Mouse (Mus musculus): ENCODE results near the gene Bdkrb1.
A peak's percentile ranks its signal among the peaks of the same experiment; 100 is the strongest.

Gene Bdkrb1

DNA sequence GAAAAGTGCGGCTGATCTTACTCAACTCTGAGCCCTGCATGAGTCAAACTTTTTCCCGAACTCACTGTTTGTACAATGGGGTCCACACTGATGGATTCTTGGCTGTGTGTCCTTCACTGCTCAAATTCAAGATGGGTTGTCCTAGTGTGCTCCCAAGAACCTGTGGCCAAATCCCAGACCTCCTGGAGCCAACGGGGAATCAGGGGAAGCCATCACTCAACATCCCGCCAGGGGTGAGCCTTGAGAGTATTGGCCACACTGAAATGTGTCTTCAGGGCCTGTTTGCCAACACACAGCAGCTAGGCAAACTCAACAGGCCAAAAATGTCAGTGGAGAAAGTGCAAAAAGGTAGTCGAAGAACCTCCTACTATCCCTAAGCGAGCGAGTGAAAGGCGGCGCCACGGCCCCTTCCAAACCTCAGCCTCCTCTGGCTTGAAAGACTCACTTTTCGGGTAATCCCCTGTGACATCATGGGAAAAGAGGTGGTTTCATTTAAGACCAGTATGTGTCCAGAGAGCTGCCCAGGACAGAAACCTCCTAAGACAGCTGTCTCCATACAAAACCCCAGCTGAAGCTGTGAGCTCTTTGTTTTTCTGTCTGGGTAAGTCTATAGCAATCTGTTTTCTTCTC lies at the start of gene Bdkrb1:
Gene Bdkrb1, plus strand, starts transcription at position 505 of the 630 bp plus-strand sequence.
- DNase-seq (ENCODE audit: low spot score): no peak

DNA sequence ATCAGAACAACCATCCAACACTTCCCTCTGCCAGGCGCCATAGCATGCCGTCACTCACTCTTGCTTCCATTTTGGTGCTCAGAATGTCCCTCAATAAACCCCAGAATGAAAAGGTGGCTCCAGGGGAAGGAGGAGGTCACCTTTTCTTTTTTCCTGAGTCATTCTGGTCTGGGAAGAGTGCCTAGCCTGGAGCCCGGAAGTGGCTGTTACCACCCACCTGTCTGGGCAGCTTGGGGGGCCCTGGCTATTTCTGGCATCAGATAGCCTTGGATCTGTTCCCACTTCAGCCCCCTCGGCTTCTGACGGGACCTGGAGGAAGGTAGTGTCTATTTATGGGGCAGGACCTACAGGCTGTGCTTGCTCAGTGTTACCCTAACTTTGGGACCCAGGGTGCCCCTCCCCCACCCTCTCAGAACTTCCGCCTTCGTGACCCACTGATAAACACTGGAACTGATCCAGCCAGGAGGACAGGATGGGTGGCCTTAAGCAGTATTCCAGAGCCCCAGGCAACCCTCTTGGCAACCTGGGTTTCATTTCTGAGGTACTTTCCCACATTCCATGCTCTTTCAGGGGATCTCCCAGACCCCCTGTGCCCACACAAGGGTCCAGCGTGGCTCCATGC lies 48.6 kb upstream of the Bdkrb1 start:
- no peak for DNase-seq (ENCODE audit: low spot score)

DNA sequence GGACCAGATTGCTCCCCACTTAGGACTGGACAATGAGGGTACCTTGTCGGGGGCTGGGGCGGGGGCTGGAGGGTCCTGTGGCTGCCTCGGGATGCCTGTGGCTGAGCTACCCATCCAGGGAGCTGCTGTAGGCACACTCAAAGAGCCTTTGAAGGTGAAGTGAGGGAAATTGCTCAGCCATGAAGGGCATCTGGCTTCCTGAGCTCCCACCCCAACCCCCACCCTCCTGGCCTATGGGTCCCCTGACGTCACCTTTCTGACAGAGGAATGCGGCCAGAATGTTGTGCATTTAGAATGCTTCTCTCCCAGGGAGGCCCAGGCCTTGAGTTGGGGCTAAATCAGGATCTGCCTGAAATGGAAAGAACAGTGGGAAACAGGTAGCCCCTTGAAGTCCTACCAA lies 47.7 kb upstream of the Bdkrb1 start:
- DNase-seq (ENCODE audit: low spot score): peak; percentile 24

DNA sequence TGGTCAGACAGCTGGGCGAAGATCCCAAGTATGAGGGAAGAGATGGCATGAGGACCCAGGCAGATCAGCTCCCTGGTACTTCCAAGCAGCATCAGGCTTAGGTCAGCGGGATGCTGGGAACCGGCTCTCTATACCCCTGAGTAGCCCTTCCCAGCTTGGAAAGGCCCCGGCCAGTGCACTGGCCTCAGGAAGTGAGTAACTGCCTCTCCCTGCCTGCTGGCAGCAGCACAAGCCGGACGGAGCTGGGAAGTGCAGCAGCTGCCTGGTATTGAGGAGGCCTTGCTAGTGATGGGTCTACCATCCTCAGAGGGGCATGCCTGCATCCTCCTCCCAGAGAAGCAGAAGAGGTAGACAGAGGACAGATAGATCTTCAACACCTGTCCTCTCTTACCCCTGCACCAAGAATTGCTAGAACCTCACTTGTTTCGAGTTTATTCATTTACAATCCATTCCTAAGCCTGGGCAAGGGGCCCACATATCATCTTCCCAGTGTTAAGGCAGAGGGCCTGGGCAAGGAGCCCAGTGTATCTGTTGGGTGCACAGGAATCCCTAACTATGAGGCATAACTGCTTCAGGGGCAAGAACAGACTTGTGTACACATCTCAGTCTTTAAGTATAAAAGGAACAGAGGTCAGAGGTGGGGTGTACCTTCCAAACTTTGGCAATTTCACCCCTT lies 45.5 kb upstream of the Bdkrb1 start:
- no peak for DNase-seq (ENCODE audit: low spot score)

DNA sequence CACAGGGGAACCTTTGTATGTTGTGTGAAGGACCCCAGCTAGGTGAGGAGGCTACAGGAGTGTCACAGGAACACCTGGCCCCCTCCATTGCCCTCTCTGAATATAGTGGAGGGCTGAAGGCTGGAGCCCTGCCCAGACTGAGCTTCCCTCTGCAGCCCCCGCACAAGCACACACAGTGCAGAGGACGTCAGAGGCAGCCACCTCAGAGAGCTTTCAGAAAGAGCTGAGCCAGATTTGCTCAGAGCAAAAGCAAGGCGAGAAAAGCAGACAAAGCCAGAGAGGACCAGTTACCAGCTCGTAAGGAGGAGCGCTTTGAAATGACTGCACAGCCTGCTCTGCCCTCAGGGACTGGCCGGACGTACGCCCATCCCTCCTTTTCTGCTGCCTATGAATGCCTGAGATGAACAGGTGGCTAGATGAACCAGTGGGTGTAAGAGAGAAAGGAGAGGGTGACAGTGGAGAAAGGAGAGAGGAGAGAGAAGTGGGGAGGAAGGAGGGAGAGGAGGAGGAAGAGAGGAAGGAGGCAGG lies 41.8 kb upstream of the Bdkrb1 start:
- DNase-seq (ENCODE audit: low spot score): no peak

DNA sequence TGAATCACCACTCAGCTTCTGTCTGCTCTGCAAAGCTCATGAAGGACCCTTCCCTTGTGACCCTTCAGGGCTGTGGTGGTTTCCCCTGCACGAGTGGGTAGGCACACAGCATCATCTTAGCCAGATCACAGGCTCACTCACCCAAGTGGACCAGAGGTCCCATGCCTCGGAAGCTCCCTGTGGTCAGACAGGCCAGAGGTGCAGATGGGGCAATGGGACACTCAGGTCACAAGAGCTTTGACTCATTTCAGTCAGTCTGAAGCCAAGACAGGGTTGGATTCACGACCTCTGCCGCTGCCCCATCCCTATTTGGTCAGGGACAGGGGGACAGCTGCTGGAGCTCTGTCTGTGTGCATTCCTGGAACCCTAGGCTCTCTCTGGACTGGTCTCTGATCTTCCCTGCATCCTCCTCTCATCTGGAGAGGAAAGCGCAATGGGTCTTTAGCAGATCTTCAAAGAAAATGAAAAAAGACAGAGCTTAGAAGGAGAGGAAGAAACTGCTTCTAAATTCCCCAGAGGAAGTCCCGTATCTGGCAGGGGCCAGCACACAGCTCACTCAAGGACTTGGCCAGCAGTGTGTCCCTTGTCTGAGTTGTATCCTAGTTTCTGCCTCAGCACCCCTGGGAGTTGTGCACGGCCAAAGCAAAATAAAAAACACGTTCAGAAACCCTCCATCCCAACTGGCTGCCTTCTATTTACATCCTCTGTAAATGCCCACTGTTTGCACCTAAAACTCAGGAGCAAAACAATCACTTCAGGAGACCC lies 40.6 kb upstream of the Bdkrb1 start:
- no peak for DNase-seq (ENCODE audit: low spot score)

DNA sequence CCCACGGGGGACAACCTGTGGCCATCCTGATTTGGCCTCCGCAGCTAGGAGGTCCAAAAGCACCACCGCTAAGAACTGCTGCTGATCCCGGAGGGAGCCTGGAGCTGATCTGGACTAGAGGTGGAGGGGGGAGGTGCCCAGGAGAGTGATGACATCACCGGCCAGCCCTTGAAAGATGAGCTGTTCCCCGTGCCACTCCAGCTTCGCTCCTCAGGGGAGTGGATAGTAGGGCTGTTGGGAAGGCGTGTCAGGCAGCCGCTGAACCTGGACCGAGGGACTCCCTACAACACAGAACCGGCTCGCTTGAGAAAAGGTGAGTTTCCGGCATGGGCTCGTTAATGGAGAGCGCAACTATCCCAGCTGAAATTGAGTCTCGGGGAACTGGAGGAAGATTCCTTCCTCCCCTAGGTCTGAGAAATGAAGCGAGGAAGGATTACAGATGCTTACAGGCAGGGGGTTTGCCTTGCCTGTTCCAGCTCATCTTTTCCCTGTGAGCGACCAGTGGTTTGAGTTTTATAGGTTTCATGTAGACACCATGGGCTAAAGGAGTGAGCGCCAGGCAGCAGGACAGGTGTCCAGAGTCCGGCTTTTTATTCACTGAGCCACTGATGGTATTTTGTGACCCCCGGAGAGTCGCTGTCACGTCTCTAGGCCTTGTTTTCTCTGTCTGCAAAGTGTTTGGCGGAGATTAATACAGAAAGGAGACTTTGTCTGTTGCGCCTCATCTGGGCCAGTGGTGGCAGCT lies 39.8 kb upstream of the Bdkrb1 start, which contains the start of gene Bdkrb2:
Gene Bdkrb2, plus strand, starts transcription at position 291 of the 745 bp plus-strand sequence.
- DNase-seq (ENCODE audit: low spot score): peak; percentile 81

DNA sequence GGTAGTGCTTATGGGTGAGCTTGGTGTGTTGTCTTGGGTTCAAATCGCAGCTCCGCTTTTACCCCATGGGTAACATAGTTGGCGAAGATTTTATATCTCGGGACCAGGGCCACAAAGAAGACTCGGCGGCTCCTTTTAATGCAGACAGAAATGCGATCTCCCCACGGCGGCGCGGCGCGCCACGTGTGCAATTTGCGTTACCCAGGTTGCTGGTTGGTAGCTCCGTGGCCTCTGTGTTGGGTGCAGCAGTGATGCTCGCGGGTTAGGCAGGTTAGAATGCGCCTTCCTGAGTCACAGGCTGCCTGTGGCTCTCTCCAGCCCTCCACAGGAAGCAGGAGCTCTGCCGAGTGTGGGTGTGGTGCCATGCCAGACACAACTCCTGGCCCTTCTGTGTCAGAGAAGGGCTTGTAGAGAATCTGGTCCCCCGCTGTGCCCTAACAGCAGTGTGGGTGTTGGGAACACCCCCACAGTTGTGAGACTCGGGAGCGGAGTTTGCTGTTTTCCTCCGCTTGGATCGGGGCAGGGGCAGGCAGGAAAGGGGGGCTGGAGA lies 39.1 kb upstream of the Bdkrb1 start:
- peak; percentile 21 for DNase-seq (ENCODE audit: low spot score)

DNA sequence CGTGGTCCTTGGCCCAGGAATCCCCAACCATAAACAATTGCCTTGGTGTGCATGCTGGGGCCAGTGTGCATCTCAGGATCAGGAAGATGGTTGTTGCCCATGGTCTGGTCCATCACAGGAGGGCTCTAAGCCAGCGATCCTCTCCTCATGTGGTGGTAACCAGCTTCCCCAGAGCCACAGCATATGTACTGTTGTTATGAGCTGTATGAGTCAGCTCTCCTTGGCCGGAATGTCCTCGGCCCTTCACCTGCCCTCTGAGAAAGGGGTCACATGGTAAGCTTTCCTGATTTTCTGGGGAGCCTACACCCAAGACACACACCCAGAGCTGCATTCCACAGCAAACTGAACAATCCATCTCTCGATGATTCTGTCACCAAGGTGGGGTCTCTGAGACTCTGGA lies 37.7 kb upstream of the Bdkrb1 start:
- no peak for DNase-seq (ENCODE audit: low spot score)

DNA sequence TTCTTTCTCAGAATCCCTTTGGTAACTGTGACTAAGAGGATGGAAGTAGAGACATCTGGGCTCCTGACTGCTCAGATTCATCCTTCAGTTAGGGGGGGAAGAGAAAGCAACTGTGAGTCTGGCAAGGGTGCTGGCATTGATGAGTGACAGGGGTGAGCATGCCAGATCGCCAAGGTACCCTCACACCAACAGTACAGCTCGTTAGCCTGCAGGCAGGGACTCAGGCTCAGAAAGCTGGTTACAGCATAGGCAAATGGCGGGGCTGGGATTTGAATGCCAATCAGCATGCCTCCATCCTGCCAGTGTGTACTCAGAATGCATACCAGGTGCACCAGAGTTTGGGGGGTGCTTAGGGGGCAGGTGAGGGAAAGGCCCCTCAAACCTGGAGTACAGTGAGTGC lies 31.0 kb upstream of the Bdkrb1 start:
- DNase-seq (ENCODE audit: low spot score): no peak

DNA sequence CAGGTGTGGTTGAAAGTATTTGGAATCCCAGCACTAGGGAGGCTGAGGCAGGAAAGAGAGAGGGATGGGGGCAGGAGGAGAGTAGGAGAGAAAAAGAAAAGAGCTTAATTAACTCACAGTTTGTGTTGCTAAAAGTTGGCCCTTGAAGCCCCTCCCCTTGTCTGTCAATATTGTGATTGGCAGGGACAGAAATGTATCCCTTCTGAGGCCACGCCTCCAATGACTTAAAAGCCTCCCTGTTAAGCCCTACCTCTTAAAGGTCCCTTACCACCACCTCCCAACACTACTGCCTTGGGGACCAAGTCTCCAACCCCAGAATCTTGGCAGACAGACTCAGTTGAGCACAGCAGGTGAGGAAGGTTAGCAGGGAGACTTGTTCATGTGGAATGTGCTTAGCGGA lies 30.3 kb upstream of the Bdkrb1 start:
- DNase-seq (ENCODE audit: low spot score): no peak

DNA sequence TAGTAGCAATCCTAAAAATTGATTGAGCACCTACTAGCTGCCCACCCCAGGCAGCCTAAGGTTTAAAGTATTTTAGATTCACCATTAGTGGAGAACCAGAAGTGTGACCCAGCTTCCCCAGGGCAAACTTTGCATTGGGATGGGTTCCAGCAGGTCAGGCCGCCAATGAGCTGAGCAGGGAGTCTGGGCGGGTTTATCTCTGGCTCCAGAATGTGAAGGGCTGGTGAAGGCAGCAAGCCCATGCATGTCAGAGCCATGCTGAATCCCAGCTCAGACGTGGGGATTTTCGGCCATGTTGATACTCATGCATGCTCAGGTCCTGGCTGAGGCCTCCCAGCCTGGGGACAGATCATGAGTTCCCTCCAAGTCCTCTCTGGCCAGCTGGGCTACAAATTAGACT lies 28.5 kb upstream of the Bdkrb1 start:
- no peak for DNase-seq (ENCODE audit: low spot score)

DNA sequence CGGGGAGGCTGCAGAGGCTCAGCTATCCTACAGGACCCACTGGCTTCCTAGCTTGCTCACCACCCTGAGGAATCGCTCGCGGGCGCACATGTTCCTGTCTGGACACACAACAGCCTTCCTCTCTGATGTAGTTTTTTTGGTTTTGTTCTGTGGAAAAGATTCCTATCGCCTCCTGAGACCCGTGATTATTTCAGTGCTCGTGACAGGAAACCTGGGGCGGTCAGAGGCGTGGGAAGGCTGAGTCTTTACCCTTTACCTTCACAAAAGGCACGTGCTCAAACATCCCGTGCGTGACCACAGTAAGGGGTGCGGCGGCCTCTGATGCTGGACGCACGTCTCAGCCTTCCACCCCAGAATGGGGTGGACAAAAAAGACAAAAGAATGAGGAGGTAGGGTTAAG lies 22.4 kb upstream of the Bdkrb1 start:
- no peak for DNase-seq (ENCODE audit: low spot score)

DNA sequence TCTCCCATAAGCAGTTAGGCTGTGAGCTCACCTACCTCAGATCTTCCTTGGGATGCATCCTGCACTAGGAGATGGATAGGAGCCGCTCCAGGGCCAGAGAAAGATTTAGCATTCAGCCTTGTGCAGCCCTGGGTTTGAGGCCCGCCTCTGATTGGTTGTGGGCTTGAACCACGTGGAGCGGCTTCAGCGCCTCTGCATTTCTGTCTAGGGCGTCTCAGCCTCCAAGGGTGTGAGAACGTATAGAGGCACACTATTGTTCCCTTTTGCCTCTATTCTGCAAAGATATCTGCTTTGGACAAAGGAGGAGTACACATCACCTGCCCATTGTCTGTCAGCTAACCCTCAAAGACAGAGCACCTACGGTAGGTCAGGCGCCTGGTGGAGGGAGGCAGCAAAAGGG lies 20.4 kb upstream of the Bdkrb1 start:
- DNase-seq (ENCODE audit: low spot score): no peak

DNA sequence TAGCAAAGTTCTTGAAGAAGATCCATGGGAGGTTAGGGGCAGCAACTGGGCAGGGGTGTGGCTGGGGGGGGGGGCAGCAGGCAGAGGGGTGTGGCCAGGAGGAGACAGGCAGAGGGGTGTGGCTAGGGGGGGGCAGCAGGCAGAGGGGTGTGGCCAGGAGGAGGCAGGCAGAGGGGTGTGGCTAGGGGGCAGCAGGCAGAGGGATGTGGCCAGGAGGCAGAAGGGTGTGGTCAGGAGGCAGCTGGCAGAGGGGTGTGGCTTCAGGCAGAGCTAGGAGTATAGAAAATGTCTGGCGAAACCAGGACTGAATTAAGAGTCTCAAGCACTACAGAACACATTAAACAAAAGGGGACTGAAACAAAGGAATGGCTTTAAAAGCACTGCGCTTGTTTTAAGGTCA lies 19.4 kb upstream of the Bdkrb1 start:
- DNase-seq (ENCODE audit: low spot score): peak; percentile 49

DNA sequence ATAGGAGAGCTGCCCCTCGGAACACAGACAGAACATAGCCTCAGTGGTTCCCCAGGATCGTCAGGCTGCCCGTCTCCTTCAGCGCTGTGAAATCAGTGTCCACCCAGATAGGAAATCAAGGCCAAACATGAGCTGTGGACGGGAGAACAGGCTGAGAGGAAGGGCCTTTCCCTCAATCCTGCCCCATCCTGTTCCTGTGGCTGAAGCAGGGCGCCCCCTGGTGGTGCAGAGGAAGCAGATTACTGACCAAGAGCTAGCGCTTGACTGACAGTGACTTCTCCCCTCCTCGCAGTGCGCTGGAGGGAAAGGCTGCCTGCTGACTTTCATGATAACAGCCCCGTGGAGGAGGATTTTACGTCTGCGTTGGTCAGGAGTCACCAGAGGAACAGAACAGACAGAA lies 18.0 kb upstream of the Bdkrb1 start:
- peak; percentile 87 for DNase-seq (ENCODE audit: low spot score)

DNA sequence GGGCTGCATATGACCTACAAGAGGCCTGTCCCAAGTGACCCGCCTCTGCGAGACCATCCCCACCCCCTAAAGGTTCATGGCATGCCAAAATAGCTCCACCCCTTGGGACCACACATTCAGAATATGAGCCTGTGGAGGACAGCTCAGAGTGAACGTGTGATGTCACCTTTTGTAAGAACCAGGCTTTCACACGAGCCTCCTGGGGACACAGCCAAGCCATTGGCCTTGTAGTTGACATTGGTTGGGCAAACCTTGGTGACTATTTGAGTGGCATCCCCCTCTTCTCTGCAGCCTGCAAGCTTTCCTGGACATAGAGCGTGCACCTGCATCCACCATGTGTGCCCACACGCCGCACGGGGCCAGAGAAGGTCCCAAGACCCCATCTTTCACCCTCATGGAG lies 15.4 kb upstream of the Bdkrb1 start:
- no peak for DNase-seq (ENCODE audit: low spot score)

DNA sequence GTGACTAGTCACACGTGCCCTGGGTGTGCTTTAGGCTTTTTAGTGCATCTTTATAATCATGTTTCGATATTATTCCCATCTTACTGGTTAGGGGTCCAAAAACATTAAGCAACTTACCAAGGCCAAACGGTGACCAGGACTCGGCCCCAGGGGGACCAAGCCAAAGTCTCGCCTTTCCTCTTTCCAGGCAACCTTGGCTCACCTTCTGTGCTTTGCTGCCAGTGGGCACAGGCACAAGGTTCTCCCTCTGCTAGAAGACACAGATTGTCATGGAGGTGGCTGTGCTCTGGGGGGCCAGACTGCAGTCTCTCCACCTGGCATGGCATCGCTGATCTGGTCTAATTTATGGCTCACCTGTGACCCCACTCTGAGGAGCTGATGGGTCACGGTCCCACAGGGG lies 12.1 kb upstream of the Bdkrb1 start:
- no peak for DNase-seq (ENCODE audit: low spot score)

DNA sequence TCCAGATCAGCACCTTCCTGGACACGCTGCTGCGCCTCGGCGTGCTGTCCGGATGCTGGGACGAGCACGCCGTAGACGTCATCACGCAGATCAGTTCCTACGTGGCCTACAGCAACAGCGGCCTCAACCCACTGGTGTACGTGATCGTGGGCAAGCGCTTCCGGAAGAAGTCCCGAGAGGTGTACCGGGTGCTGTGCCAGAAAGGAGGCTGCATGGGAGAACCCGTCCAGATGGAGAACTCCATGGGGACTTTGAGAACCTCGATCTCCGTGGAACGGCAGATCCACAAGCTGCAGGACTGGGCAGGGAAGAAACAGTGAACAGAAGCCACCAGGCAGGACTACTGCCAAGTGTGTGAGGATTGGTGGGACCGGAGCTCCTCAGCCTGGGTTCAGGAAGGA lies 10.5 kb upstream of the Bdkrb1 start:
- DNase-seq (ENCODE audit: low spot score): no peak

DNA sequence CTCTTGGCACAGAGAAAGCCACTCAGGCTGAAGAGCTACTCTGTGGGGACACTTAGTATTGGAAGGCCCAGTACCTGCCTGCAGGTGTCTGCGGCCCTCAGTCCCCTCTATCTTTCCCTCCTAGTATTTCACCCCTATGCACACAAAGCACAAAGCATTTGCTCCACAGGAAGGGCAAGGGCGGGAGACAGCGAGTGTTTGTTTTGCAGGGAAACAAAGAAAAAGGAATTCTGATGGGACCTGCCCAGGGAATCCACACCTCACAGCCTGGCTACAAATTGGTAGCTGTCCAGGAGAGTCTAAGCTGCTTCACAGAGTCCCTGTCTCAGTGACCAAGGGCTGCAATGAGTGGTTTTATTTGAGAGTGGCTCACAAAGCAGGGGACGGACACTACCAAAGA lies 9.4 kb upstream of the Bdkrb1 start:
- no peak for DNase-seq (ENCODE audit: low spot score)

DNA sequence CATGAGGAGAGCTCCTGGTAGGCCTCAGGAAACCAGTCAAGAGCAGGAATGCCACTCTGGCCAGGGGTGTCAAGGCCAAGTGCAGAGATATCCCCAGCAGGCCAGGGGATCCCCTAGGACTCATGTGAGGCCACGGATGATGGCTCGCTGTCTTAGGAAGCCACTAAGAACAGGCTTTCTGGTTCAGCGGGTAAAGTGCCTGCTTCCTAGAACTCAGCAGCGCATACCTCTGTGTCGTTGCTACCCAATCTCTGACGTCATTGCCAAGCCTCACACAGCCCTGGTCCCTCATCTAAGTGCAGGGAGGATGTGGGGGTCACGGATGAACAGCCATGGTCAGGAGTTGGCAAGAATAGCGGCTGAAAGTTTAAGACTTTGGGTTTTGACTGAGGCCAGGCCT lies 5.8 kb upstream of the Bdkrb1 start:
- no peak for DNase-seq (ENCODE audit: low spot score)

DNA sequence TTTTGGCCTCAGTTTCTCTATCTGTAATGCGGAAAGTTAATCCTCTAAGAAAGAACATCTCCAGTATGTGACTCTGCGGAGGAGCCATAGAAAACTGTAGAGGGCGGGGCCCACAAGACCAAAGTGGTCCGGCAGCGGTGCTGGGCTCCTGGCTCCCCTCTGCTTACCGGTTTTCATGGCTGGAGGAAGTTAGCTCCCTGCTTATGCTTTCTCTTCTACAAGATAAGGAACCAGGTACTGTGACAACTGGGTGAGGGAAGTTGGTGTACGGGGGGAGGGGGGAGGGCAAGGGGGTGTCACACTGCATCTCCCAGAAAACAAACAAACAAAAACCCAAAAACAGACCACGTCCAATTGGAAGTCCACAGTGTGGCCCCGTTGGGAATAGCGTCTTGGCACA lies 4.4 kb upstream of the Bdkrb1 start:
- DNase-seq (ENCODE audit: low spot score): no peak

All from embryo, embryonic 10 days (tissue).